Mouse (Mus musculus) embryonic fibroblast, embryonic 13.5 days (primary cell): Measurements from ENCODE around the gene Sebox. TPM values are rescaled to one million over a fixed set of nuclear protein-coding genes. Genes with fewer than 3 reads are reported as not detected.
A peak's percentile ranks its signal among the peaks of the same experiment; 100 is the strongest.

Source experiments
- H3K27ac ChIP-seq: 2 replicates; pipeline ENCODE4 v1.5.1; 2012; ENCODE audit warnings: low read length, control low read depth, inconsistent platforms; ENCODE audit not compliant: insufficient read depth
- H3K4me1 ChIP-seq: 2 replicates; pipeline ENCODE4 v1.6.1; 2011; ENCODE audit warnings: low read length; ENCODE audit not compliant: control insufficient read depth, insufficient read depth
- H3K4me3 ChIP-seq: 2 replicates; pipeline ENCODE4 v1.5.1; 2011; ENCODE audit warnings: mild to moderate bottlenecking, control low read depth, low read length; ENCODE audit not compliant: insufficient read depth
- CTCF ChIP-seq: IDR thresholded peaks from 2 replicates; pipeline ENCODE4 v1.5.1; 2011; ENCODE audit warnings: mild to moderate bottlenecking, control low read depth, low read length, moderate library complexity, borderline replicate concordance; ENCODE audit not compliant: insufficient read depth
- POLR2A ChIP-seq: IDR thresholded peaks from 2 replicates; pipeline ENCODE4 v1.6.1; 2011; ENCODE audit warnings: low read depth, mild to moderate bottlenecking, control low read depth, low read length, moderate library complexity
- polyA plus RNA-seq: library from polyadenylated mRNA; stranded (reverse); fragments of >200 nt; gene quantifications from 2 replicates; pipeline ENCODE4 v1.2.4, GENCODE M21; 2011; ENCODE audit warnings: low read depth; ENCODE audit not compliant: missing spikeins, insufficient read length

Sebox gene
- polyA plus RNA-seq, 1 experiment, result not detected

GRCm38 (mm10) chr11:78512025-78512957 lies 9.0 kb downstream of the Sebox start, which contains the start of the genes Tmem199 and Poldip2:
Gene Tmem199, minus strand, starts transcription at chr11:78512172.
Gene Poldip2, plus strand, starts transcription at chr11:78512193.
- TF ChIP-seq POLR2A, result peak; percentile 92
- no peak for TF ChIP-seq CTCF
- H3K4me1 ChIP-seq, result peaks cover 5% of the 10 kb centered on the region

DNA sequence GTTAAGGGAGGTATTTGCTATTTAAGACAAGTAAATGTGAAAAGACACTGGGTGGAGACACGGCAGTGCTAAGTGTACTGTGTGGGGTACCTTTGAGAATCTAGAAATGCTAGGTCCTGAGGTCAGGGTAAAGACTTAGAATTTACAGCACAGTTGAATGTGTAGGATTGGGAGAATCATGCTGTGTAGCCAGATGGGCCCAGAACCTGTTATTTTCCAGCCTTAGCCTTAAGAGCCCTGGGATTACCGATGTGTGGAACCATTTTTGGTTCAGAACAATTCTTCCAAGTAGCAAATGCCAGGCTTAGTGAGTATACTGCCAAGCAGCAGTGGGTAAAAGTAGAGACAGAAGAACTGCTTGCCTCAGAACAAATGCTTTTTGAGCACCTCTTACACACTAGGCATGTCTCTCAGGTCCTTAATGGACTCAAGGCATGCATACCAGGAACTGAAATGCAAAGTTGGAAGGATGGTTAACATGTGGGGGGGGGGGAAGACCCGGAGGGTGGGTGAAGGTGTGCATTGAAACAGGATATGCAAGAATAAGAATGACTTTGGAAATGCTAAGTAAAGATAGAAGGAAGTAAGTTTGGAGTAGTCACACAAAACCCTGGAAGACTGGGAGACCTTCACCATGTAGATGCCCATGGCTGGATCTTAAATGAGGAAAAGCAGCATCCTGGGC lies 10.0 kb downstream of the Sebox start:
- Histone ChIP-seq H3K27ac (no peak overlapping the region), H3K4me3 (peak overlapping the region; percentile 97), H3K4me1 (peaks cover 5% of the 10 kb centered on the region)
- TF ChIP-seq CTCF (no peak), POLR2A (peak; percentile 4; the same call in 1 of the 2 replicates)

More at GRCm38 (mm10) chr11:78512025-78512957, 9.0 kb downstream of the Sebox start, which contains the start of the genes Tmem199 and Poldip2:
- Histone ChIP-seq H3K4me3 (peak within 1 kb of the TSS; percentile 97), H3K27ac (peak within 1 kb of the TSS; percentile 58; the same call in 1 of the 2 replicates)

DNA sequence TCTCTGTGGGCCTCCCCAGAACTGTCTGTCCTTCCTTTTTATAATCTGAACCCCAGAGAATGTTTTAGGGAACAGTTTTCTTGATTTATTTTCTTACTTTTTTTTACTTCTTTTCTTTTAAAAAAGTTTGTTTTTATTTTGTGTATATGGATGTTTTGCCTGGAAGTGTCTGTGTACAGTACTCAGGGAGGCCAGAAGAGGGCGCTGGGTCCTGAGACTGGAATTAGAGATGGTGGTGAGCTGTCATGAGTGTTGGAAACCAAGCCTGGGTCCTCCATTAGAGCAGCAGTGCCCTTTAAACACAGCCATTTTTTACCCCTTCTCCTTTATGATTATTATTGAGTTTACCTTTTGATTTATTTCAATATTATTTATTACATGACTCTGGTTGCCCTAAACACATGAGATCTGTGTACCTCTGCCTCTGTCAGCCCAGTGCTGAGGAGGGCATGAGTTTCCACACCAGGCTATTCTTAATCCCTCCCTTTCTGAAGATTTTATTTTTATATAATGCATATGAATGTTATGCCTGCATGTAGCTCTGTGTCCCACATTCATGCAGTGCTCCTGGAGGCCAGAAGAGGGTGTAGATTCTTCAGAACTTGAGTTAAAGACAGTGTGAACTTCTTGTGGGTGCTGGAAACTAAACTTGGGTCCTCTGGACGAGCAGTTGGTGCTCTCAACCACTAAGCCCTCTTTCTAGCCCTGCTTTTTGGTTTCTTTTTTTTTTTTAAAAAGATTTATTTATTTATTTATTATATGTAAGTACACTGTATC lies 12.5 kb downstream of the Sebox start:
- Histone ChIP-seq H3K4me3 (no peak overlapping the region), H3K27ac (no peak overlapping the region), H3K4me1 (peaks cover 5% of the 10 kb centered on the region)
- no peak for TF ChIP-seq POLR2A
- no peak for TF ChIP-seq CTCF

- H3K27ac ChIP-seq, result no peak overlapping the region
Measured at GRCm38 (mm10) chr11:78518931-78519330, 15.7 kb downstream of the Sebox start.

DNA sequence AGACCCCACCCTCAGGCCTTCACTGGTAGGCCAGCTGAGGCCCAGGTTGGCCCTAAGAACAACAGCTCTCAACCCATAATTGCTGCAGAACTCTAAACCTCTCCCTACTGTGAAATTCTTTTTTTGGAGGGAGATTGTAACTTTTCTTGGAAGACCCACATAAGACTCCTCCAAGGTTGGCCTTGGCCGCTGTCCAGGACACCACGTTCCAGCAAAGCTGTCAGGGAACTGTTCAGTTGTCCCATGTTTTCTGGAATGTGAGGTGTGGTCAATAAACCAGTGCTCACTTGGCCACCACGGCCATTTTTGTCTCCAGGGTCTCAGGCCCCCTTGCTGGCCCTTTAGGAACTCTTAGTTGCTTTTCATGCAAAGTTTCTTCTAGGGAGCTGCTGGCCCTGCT lies 18.6 kb downstream of the Sebox start:
- no peak overlapping the region for H3K4me3 ChIP-seq
- peak overlapping the region; percentile 91 for H3K27ac ChIP-seq
- TF ChIP-seq POLR2A, result no peak
- peaks cover 6% of the 10 kb centered on the region; the same call in 1 of the 2 replicates for H3K4me1 ChIP-seq

More at GRCm38 (mm10) chr11:78518931-78519330, 15.7 kb downstream of the Sebox start:
- Histone ChIP-seq H3K4me1 (peaks cover 6% of the 10 kb centered on the region; the same call in 1 of the 2 replicates), H3K4me3 (no peak overlapping the region)
- no peak for TF ChIP-seq CTCF
- no peak for TF ChIP-seq POLR2A

GRCm38 (mm10) chr11:78522481-78522997 lies 19.3 kb downstream of the Sebox start:
- TF ChIP-seq POLR2A (no peak), CTCF (no peak)
- H3K4me1 ChIP-seq, result peaks cover 6% of the 10 kb centered on the region; the same call in 1 of the 2 replicates
- peak overlapping the region; percentile 91 for H3K27ac ChIP-seq
- no peak overlapping the region for H3K4me3 ChIP-seq

GRCm38 (mm10) chr11:78523241-78523955 lies 20.2 kb downstream of the Sebox start:
- peaks cover 6% of the 10 kb centered on the region; the same call in 1 of the 2 replicates for H3K4me1 ChIP-seq
- H3K27ac ChIP-seq, result peak overlapping the region; percentile 91
- no peak for TF ChIP-seq CTCF
- TF ChIP-seq POLR2A, result no peak; the same call in 1 of the 2 replicates
- no peak overlapping the region for H3K4me3 ChIP-seq

DNA sequence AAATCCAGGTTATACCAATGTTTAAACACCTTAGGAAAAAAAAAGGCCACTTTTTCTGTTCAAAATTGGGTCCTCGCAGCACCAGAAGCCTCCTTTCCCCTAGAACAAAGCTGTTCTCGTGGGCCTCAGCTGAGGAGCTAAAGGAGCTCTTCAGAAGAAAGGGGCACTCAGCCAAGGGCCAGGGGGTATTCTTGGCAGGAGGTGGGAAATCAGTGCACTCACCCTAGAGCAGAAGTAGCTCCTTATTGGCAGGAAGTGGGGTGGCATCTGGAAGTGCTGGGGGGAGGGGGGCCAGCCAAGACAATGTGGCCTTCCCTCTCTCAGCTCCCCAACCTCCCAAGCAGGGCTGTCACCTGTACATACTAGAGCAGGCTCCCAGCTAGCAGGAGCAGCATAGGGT lies 21.6 kb downstream of the Sebox start:
- H3K27ac ChIP-seq, result peak overlapping the region; percentile 91
- TF ChIP-seq CTCF (no peak), POLR2A (no peak)

DNA sequence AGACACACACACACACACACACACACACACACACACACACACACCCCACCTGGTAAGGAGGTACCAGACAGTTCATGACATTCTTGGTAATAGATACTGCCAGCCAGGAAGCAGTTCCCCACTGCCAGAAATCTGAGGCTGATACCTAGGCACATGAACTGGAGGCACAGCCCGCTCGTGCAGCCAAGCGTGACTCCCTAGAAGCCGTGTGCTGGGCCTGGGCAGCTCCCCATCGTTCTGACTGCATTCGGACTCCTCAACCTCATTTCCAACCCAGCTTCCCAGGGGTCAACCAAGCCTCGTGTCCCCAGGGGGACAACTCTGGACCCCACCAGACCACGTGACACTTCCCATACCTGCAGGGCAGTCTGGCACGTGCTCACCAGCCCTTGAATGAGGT lies 25.5 kb downstream of the Sebox start:
- Histone ChIP-seq H3K4me1 (peaks cover 1% of the 10 kb centered on the region; the same call in 1 of the 2 replicates), H3K4me3 (no peak overlapping the region), H3K27ac (no peak overlapping the region)
- TF ChIP-seq CTCF (no peak), POLR2A (no peak)

More for the DNA sequence above, 21.6 kb downstream of the Sebox start:
- Histone ChIP-seq H3K4me3 (no peak overlapping the region), H3K4me1 (peaks cover 6% of the 10 kb centered on the region; the same call in 1 of the 2 replicates)
